Mouse (Mus musculus) brain, embryonic 18.5 days (tissue): ENCODE measurements around the gene Plxna4.

Experiments used
- DNase-seq: peaks from one replicate; pipeline ENCODE4 v3.0.0-alpha.2; 2012; ENCODE audit warnings: low read depth, low spot score

Gene Plxna4

GRCm38 (mm10) chr6:32588056-32588671, at the start of gene Plxna4:
Plxna4 (minus strand) TSS chr6:32588192.
- DNase-seq, result peak; percentile 63

GRCm38 (mm10) chr6:32637568-32638183, 49.7 kb upstream of the Plxna4 start:
- no peak for DNase-seq

- no peak for DNase-seq
These were observed 22.7 kb upstream of the Plxna4 start for GRCm38 (mm10) chr6:32610712-32611111.

GRCm38 (mm10) chr6:32606787-32607186, 18.8 kb upstream of the Plxna4 start:
- no peak for DNase-seq

GRCm38 (mm10) chr6:32605581-32605980, 17.6 kb upstream of the Plxna4 start:
- DNase-seq, result no peak

- no peak for DNase-seq
These were observed 16.9 kb upstream of the Plxna4 start for GRCm38 (mm10) chr6:32604901-32605300.

- no peak for DNase-seq
These were observed 14.1 kb upstream of the Plxna4 start for GRCm38 (mm10) chr6:32602130-32602529.

- DNase-seq, result no peak
These were observed 13.3 kb upstream of the Plxna4 start for GRCm38 (mm10) chr6:32601306-32601705.

- no peak for DNase-seq
These were observed 7.6 kb upstream of the Plxna4 start for GRCm38 (mm10) chr6:32595591-32595990.

- DNase-seq, result no peak
These were observed 3.2 kb upstream of the Plxna4 start for GRCm38 (mm10) chr6:32590979-32591758.

- DNase-seq, result no peak
These were observed 1.6 kb upstream of the Plxna4 start for GRCm38 (mm10) chr6:32589632-32590031.

- DNase-seq, result no peak
These were observed 619 bp downstream of the Plxna4 start for GRCm38 (mm10) chr6:32587136-32588009.

- peak; percentile 36 for DNase-seq
These were observed 1.2 kb downstream of the Plxna4 start for GRCm38 (mm10) chr6:32586821-32587135.

GRCm38 (mm10) chr6:32586390-32586789, 1.6 kb downstream of the Plxna4 start:
- peak; percentile 49 for DNase-seq

GRCm38 (mm10) chr6:32585211-32585610, 2.8 kb downstream of the Plxna4 start:
- DNase-seq, result no peak

GRCm38 (mm10) chr6:32584243-32584880, 3.6 kb downstream of the Plxna4 start:
- no peak for DNase-seq

GRCm38 (mm10) chr6:32583582-32583981, 4.4 kb downstream of the Plxna4 start:
- DNase-seq, result no peak

GRCm38 (mm10) chr6:32571485-32571884, 16.5 kb downstream of the Plxna4 start:
- DNase-seq, result no peak

- no peak for DNase-seq
These were observed 17.5 kb downstream of the Plxna4 start for GRCm38 (mm10) chr6:32570445-32570844.

- DNase-seq, result no peak
These were observed 18.1 kb downstream of the Plxna4 start for GRCm38 (mm10) chr6:32569919-32570318.

GRCm38 (mm10) chr6:32546915-32547314, 41.1 kb downstream of the Plxna4 start:
- no peak for DNase-seq
